Mouse (Mus musculus) macrophage (primary cell): ENCODE measurements around the gene Derl3. TPM values are rescaled to one million over a fixed set of nuclear protein-coding genes. Genes with fewer than 3 reads are reported as not detected.

Experiments used
- H3K27ac ChIP-seq: fragments of 350-480 bp; formaldehyde crosslinking; 2 replicates; pipeline ENCODE4 v1.9.0; 2021
- H3K36me3 ChIP-seq: fragments of 350-480 bp; formaldehyde crosslinking; 2 replicates; pipeline ENCODE4 v1.9.0; 2021; ENCODE audit errors: inconsistent target
- H3K4me3 ChIP-seq: fragments of 350-480 bp; formaldehyde crosslinking; 2 replicates; pipeline ENCODE4 v1.9.0; 2021; ENCODE audit errors: inconsistent target
- H3K79me2 ChIP-seq: fragments of 350-480 bp; formaldehyde crosslinking; 2 replicates; pipeline ENCODE4 v1.9.0; 2021; ENCODE audit errors: inconsistent target
- WGBS: methylation state at CpG from one replicate; pipeline ENCODE4 v1.1.7; 2026; ENCODE audit warnings: inconsistent platforms; ENCODE audit not compliant: missing documents; 5-methylcytosine and 5-hydroxymethylcytosine counted together
- polyA plus RNA-seq: library from polyadenylated mRNA; stranded (reverse); fragments of 250-400 nt; gene quantifications from 3 replicates; pipeline ENCODE4 v1.2.4, GENCODE M21; 2018; ENCODE audit warnings: inconsistent platforms

Gene Derl3
- polyA plus RNA-seq, 1 experiment from 2014 or later = not detected

DNA sequence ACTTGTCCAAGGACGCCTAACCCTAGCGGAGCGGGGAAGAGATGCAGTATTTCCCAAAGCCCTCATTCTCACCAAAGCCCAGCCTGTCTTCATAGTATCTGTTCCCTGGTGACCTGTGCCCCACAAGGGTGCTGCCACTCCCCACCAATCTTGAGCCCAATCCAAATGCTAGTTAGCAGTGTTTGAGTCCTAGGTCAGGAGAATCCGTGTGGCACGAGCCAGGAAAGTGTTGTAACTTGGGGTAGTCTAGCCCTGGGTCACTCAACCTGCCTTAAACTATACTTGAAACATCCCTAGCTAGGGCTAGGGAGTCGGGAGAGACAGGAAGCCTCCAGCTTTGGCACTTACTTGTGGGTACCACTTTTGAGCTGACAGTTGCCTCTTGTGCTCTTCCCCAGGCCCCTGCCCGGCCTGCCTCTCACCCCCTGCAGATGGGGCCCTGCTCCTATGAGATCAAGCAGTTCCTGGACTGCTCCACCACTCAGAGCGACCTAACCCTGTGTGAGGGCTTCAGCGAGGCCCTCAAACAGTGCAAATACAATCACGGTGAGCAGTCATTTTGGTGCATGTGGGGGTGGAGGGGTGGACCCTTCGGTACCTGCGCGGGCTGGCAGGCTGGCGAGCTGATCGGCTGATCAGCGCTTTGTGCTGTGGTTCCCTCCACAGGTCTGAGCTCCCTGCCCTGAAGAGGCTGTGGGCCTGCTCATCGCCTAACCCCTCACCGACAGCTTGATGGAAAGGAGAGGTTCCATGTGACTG is 43.9 kb downstream of the Derl3 start:
- H3K4me3 ChIP-seq = no peak overlapping the region

DNA sequence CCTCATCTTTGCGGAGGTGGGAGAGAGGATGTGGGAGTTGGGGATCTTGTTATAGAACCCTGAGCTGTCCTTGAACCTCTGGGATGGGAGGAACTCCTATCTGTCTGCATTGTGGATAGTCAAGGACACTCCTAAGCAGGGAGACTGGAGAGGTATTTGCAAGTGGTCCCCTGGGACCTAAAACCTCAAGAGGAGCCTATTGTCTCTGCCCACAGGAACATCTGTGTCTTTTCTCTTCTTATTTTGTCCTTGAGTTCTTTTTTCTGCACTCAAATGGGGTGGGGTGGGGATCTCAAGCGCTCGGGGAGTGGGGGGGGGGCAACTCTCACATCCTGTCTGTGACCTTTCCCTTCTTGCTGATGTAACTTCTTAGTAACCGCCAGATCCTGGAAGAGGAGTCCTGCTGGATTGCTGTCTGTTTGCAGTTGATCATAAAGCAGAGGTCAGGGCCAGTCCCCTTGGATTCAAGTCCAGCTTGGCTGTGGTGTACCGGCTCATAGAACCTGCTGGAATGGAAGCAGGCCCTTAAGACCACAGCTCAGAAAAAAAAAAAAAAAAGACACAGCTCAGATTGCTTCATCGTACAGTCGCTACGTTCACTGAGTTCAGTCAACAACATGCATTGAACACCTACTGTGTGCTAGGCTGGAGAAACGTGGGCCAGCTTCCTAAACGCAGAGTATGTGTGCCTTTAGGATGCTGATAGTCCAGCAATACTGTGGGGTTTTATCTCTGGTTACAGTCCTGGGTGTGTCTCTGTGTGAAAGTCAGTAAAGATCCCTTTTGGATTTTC is 44.8 kb downstream of the Derl3 start:
- H3K4me3 ChIP-seq = no peak overlapping the region
- 76% methylated on average over 10 of the region's 10 CpGs for WGBS
- no peak overlapping the region for H3K27ac ChIP-seq
- H3K79me2 ChIP-seq = no peaks in the 10 kb centered on the region
- no peaks in the 10 kb centered on the region for H3K36me3 ChIP-seq

More for the DNA sequence above, 43.9 kb downstream of the Derl3 start:
- WGBS = 94% methylated on average over 18 of the region's 18 CpGs
- Histone ChIP-seq H3K27ac (no peak overlapping the region), H3K79me2 (no peaks in the 10 kb centered on the region), H3K36me3 (no peaks in the 10 kb centered on the region)

DNA sequence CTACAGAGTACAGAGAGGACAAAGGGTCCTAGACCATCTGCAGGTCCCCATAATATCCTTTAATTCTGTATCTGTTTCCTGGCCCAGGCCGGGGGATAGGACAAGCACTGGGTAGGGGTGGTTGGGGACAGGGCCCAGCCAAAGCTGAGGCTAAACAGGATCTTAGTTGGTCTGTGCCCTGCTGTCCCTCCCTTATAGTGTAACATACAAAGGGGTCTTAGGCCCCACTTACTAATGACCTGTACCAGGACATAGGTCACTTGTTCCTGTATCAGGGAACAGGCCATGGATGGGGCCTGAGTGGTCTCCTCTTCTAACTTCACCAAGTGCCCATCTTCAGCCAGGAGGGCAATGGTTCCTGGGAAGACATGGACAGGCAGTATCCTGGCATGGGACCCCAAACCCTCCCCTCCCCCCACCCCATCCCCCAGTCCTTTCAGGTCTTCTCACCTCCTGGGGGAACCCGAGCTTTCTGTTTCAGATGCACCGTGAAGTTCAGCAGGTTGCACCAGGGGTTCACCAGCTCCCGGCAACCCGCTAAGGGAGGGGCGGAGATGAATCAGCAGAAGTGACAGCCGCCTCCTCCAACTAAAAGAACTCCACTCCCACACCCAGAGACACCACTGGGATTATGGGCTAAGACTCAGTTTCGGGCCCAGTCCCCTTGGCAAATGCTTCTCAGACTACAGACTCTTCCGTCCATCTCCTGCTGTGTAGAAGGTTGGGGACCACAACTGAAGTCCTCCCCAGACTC is 46.4 kb downstream of the Derl3 start:
- Histone ChIP-seq H3K36me3 (no peaks in the 10 kb centered on the region), H3K79me2 (no peaks in the 10 kb centered on the region), H3K4me3 (no peak overlapping the region), H3K27ac (no peak overlapping the region)
- WGBS = 50% methylated on average over 8 of the region's 9 CpGs

DNA sequence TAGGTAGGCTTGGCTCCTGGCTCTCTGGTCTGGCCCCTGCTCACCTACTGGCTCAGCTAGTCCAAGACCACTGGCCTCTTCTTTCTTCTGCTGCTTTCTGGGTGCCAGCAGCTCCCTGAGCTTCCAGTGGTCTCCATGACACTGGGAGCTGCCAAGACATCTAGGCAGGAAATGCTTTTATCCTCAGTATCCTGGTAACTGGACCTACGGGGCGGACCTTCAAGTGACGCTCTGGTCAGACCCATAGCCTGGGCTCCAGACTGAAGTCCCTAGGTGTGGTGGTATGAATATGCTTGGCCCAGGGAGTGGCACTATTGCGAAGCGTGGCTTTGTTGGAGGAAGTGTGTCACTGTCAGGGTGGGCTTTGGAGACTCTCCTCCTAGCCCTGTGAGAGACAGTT is 47.3 kb downstream of the Derl3 start, which contains the start of gene Gm867:
Gene Gm867 (minus strand): TSS at position 153 of the 400 bp plus-strand sequence.
- no peaks in the 10 kb centered on the region for H3K79me2 ChIP-seq
- no peaks in the 10 kb centered on the region for H3K36me3 ChIP-seq
- H3K4me3 ChIP-seq = no peak within 1 kb of the TSS
- no peak within 1 kb of the TSS for H3K27ac ChIP-seq
- WGBS = 88% methylated on average over 5 of the region's 5 CpGs

DNA sequence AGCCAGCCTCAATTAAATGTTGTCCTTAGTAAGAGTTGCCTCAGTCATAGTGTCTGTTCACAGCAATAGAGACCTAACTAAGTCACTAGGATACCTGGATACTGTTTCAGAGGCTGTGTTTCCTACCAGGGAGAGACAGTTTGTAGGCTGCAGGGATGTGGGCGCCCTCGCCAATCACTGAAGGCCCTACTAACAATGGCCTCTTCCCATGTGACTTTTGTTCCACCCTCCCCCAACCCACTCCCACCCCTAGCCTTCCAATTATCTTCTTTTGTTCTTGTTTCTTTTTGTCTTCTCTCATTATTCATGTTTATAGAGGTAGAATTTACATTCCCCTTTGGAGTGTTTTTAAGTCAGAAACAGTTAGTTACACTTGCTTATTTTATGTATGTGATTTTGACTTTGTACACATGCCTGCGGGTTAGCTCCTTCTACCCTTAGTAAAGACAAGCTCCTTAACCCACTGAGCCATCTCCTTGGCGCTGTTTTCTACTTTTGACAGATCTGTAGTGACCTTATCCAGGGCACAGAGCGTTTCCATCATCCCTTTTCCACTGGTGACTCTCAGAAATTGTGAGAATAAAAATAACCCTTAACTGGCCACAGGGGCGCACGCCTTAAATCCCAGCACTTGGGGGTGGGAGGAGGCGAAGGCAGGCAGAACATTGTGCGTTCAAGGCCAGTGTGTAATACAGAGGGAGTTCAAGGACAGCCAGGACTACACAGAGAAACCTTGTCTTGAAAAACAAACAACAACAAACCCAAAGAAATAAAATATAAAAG is 48.0 kb downstream of the Derl3 start:
- no peak overlapping the region for H3K4me3 ChIP-seq
- WGBS = 89% methylated on average over 9 of the region's 9 CpGs
- no peaks in the 10 kb centered on the region for H3K36me3 ChIP-seq
- H3K27ac ChIP-seq = no peak overlapping the region
- no peaks in the 10 kb centered on the region for H3K79me2 ChIP-seq

DNA sequence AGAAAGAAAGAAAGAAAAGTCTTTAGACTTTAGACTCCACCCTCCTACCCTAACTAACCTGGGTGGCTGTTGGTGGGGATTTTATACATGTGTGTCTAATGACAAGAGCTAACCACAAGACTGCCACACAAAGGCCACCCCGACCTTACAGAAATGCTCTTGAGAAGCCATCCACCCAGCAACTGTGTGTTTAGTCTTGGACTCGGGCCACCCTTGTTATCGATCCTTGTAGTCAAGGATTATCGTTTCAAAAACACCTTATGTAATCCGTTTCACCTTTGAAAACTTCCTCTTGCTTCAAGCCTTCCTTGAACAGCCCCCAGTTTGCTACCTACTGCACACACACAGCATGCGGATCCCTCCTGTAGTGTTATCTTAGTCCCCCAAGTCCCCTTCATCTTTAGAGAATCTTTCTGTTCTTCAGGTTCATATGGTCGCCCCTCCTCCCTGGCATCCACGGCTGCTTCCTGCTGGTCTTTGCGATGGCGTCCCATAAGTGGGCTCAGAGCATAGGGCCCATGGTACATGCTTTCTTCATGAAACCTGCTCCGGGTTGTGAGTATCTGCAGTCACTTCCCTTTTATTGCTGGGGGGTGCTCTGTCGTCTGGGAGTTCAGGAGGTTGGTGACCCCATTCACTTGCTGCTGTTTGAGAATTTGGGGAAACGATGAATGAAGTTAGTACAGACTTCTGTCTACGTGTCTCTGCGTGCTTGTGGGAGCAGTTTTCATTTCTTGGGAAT is 49.7 kb downstream of the Derl3 start, which contains the start of gene Vpreb3:
Gene Vpreb3 (plus strand): TSS at position 322 of the 742 bp plus-strand sequence.
- 49% methylated on average over 15 of the region's 15 CpGs for WGBS
- H3K27ac ChIP-seq = no peak within 1 kb of the TSS
- no peak within 1 kb of the TSS for H3K4me3 ChIP-seq
- no peaks in the 10 kb centered on the region for H3K36me3 ChIP-seq
- H3K79me2 ChIP-seq = no peaks in the 10 kb centered on the region

DNA sequence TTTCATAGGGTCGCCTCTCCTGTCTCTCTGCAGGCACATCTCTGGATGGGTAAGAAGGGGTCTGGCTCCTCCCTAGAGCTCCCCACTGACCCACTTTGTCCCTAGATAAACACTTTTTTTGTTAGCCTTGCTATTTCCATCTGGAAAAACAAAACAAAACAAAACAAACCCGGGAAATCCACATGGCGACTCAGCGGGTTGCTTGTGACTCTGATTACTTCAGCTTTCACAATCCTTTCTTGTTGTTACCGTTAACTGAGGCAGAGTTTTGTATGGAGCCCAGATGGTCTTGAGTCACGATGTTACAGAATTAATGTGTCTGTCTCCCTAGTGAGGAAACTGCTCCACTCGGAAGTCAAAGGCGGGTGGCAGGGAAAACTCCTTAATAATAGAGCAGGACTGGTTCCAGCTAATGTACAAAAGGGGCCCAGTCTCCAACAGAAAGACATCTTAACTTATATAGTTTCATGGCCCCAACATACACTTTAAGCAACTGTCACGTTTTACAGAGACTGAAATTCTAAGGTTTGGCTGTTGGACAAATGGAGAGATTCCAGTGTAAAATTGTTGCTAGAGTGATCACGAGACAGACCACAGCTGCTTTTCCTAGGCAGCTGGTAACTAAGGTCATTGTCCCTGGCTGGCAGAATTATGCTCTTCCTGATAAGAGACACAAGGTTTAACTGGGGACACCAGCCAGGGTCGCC is 51.0 kb downstream of the Derl3 start:
- no peak overlapping the region for H3K4me3 ChIP-seq
- H3K79me2 ChIP-seq = no peaks in the 10 kb centered on the region
- no peaks in the 10 kb centered on the region for H3K36me3 ChIP-seq
- H3K27ac ChIP-seq = no peak overlapping the region
- 74% methylated on average over 11 of the region's 11 CpGs for whole genome bisulfite sequencing

DNA sequence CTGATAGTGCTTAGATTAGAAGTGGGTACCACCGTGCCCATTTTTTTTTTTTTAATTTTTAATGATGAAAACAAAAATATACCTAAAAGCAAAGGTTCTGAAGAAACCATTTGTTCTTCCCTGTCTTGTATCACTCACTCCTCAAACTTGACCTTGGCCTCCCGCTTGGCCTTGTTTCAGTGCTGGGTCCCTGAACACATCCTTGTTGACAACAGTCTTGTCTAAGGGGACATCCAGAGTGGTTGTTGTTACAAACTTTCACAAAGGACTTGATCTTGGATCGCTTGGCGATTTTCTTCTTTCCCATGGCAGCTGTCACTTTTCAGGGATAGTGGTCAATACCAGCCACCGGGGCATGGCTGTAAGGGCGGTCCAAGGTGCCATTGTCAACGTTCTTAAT is 52.0 kb downstream of the Derl3 start:
- Histone ChIP-seq H3K4me3 (no peak overlapping the region), H3K79me2 (no peaks in the 10 kb centered on the region), H3K36me3 (no peaks in the 10 kb centered on the region), H3K27ac (no peak overlapping the region)
- 95% methylated on average over 6 of the region's 7 CpGs for WGBS

Other genes starting within 250 kb of the Derl3 start
- 0.07 TPM in 1 of 3 replicates, not detected in the others for gene Susd2, start 249.4 kb upstream of the Derl3 start, polyA plus RNA-seq
- 19.2 to 42.5 TPM (median 19.8 TPM) in 3 replicates for gene Cabin1, start 129.1 kb upstream of the Derl3 start, polyA plus RNA-seq
- gene Ddt, start 120.0 kb upstream of the Derl3 start, polyA plus RNA-seq = 47.3 to 66.7 TPM (median 58.9 TPM) in 3 replicates
- not detected in 3 replicates for gene Gm20441, start 112.5 kb upstream of the Derl3 start, polyA plus RNA-seq
- 2.9 to 4.2 TPM (median 4.1 TPM) in 3 replicates for gene Gstt3, start 112.0 kb upstream of the Derl3 start, polyA plus RNA-seq
- 0.27 to 1.5 TPM (median 0.67 TPM) in 3 replicates for gene Gstt1, start 94.8 kb upstream of the Derl3 start, polyA plus RNA-seq
- not detected in 3 replicates for gene Gstt4, start 70.9 kb upstream of the Derl3 start, polyA plus RNA-seq
- gene Gstt2, start 56.0 kb upstream of the Derl3 start, polyA plus RNA-seq = 6.2 to 19.7 TPM (median 10.8 TPM) in 3 replicates
- 121 to 436 TPM (median 382 TPM) in 3 replicates for gene Mif, start 33.2 kb upstream of the Derl3 start, polyA plus RNA-seq
- 36.6 to 53.9 TPM (median 38.3 TPM) in 3 replicates for gene Smarcb1, start 28.2 kb downstream of the Derl3 start, polyA plus RNA-seq
- 7.6 to 12.8 TPM (median 11.6 TPM) in 3 replicates for gene Chchd10, start 39.7 kb downstream of the Derl3 start, polyA plus RNA-seq
- gene Mmp11, start 43.1 kb downstream of the Derl3 start, polyA plus RNA-seq = 0.36 to 1.3 TPM (median 1.0 TPM) in 3 replicates
- not detected in 3 replicates for gene Gm867, start 47.3 kb downstream of the Derl3 start, polyA plus RNA-seq
- not detected in 3 replicates for gene Vpreb3, start 49.6 kb downstream of the Derl3 start, polyA plus RNA-seq
- gene Gm5134, start 61.1 kb downstream of the Derl3 start, polyA plus RNA-seq = 0.07 TPM in 1 of 3 replicates, not detected in the others
- gene Zfp280b, start 139.2 kb downstream of the Derl3 start, polyA plus RNA-seq = 2.7 to 5.0 TPM (median 3.8 TPM) in 3 replicates
- gene Slc5a4b, start 217.5 kb downstream of the Derl3 start, polyA plus RNA-seq = not detected in 3 replicates